Mouse (Mus musculus) T-cell, adult 2 months (primary cell): Measurements from ENCODE around the gene Stk16.

Experiments used
- DNase-seq: peaks from one replicate; pipeline ENCODE4 v3.0.0; 2022; ENCODE audit warnings: low spot score

The Stk16 gene

DNA sequence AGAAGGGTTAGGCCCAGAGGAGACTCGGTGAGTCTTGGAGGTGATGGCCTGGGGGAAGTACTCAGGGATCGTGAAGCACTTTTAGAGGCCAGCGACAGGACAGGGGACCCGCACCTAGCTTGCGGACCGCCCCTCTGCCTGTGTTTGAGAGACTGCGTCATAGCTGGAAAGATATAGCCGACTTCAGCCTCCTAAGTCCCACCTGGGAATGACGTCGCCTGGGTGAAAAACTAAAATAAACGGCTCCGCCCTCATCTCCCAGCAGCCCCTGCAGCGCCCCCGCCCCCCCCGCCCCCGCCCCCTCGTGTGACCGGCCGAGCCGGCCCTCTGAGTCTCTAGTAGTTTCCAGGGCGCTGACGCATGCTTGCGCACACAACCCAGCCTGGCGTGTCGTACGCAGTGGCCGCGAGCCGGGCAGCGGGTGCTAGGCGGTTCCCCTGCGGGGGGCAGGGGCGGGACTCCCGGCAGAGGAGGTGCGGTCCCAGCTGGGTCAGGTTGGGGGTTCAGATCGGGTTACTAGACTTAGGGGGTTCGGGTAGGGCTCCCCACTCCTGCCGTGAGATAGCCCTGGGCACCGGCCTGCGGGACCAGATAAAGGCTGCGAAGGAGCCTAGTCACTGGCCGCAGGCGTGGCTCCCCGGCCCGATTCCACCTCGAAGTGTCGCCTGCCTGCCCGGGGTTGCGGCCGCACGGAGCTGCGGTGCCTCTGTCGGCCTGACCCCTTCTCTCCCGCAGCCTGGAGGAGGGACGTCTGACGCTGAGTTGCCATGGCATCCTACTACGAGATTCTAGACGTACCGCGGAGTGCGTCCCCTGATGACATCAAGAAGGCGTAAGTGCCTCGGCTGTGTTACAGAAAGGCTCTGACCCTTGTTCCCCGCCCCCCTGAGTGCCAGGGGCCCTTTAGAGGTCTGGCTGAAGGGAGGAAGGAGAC, 25.7 kb downstream of the Stk16 start, which contains the start of gene Dnajb2:
Dnajb2 (plus strand) TSS at position 290 of the 934 bp plus-strand sequence.
- DNase-seq, result peak; percentile 88

- DNase-seq, result no peak
Measured at GRCm38 (mm10) chr1:75239591-75239990, 29.0 kb downstream of the Stk16 start.

- DNase-seq, result no peak
Measured at GRCm38 (mm10) chr1:75243411-75243810, 32.8 kb downstream of the Stk16 start.

GRCm38 (mm10) chr1:75244175-75244826, 33.7 kb downstream of the Stk16 start:
- no peak for DNase-seq

DNA sequence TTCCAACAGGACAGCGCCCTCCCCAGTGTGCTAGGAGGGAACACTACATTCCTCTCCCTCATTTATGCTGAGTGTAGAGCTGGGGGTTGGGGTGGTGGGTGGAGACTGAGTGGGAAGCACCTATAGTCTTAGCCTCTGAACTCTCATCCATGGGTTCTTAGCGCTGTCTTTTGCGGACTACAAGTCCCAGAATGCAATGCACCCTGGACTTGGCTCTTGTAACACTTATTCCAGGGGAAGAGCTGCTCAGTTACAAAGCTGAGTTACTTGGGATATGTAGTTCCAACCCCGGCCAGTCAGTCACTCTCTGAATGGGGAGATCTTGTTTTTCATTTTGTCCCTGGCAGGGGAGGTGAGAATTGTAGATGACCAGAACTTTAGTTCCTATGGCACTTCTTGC, 34.2 kb downstream of the Stk16 start:
- no peak for DNase-seq

DNA sequence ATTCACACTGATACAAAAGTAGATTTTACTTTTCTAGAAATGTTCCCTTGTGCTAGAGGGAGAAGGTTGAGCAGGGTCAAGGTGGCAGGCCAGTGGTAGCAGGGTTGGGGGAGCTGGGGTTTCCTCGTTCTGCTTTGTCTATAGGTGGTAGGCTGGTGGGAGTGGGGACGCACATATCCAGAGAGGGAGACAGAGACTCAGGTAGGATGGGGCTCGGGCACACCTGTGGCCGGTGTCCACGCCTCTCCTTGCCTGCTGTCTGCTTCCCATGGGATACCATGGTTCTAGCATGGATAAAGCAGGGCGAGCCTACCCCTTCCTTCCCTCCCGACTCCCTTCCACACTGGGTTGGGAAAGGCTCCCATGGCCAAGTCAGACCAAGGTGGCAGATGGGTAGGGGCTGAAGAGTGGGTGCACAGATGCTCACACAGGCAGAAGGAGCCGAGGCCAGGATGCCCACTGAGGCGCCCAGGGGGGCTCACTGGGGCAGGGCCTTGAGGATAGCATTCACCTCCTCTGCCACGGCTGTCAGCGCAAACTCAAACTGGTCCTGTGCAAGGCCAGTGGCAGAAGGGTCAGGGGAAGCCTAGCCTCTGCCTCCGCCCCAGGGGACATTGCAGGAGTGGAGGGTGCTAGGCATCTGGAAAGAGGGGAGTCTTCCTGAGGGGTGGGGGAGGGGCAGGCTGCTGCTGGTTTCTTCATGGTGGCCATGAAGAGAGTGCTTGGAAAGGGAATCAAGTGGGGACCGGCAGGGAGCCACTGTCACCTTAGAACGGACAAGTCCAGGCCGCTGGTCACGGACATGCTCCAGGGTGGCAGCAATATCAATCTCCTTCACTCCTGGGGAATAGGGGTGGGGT, 36.7 kb downstream of the Stk16 start:
- no peak for DNase-seq

DNA sequence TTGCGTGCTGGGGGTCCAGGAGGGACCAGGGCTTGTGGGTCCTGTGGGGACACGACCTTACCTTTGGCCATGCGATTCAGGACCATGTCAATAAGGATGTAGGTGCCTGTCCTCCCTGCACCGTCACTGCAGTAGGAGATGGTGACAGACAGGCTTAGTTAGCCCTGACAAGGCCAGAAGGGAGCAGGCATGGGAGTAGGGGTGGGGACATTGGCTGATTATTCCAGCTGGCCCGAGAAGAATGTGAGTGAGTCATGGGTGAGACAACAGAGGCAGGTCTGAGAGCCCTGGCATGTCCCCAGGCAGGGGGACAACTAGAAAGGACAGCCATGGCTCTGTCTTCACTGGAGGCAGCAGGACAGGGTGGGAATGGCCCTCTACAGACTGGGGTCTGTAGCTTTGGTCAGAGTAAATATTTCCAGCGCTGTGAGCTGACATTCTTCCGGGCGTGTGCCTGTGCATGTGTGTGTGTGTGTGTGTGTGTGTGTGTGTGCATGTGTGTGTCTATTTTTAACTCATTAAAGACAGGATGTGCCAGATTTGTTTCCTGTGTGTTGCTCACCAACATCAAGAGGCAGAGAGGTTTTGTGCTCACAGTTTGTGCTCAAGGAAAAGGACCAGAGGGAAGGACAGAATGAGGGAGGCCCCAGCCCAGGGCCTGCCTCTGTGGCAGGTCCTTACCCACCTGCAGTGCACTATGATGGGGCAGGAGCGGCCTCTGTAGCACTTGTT, 37.6 kb downstream of the Stk16 start:
- peak; percentile 34 for DNase-seq

- no peak for DNase-seq
Measured at GRCm38 (mm10) chr1:75250498-75250897, 39.9 kb downstream of the Stk16 start.

DNA sequence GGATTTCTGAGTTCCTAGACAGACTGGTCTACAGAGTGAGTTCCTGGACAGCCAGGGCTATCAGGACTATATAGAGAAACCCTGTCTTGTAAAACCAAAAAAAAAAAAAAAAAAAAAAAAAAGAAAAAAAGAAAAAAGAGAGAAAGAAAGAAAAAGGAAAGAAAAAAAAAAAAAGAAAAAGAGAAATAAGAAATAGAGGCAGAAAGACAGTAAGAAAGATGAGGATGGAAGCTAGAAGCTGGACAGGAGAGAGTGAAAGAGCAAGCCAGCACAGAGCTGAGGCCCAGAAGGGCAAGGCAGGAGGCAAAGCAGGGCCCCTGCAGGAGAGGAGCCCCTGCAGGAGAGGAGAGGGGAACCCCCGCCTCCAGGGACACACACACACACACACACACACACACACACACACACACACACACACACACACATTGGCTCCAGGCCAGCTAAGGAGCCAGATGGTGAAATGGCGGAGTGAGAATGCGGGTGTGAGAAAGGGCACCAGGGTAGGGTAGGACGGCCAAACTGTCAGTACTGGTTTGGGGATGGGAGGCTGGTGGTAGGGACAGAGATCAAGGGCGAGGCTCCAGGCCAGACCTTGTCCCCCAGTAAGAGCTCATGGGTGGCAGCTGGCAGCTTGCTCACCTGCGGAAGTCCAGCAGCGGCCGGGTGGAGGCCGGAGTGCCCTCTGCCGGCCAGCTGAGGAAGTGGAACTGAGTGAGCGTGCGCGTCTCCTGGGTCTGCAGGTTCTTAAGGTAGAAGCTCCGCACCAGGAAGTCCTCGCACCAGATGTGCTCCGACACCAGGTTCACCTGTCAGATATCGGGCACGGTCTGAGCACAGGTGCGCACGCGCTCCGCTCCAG, 40.7 kb downstream of the Stk16 start:
- peak; percentile 88 for DNase-seq

DNA sequence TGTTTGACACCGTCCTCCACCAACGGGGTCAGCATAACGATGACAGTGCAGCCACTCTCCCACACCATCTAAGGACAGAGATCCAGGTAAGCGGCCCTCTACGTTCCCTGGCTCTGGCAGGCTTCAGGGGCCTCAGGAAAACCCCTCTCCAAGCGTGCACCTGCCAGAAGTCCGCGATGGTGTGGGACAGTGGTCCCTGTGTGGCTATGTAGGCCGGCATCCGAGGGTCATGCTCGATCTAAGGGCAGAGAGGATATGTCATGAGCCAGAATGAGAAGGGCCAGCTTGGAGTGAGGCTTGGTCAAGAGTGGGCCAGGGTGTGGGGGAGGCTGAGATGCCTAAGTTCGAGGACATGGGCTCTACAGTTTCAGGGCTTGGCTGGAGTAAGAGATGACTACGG, 41.7 kb downstream of the Stk16 start:
- DNase-seq, result no peak

DNA sequence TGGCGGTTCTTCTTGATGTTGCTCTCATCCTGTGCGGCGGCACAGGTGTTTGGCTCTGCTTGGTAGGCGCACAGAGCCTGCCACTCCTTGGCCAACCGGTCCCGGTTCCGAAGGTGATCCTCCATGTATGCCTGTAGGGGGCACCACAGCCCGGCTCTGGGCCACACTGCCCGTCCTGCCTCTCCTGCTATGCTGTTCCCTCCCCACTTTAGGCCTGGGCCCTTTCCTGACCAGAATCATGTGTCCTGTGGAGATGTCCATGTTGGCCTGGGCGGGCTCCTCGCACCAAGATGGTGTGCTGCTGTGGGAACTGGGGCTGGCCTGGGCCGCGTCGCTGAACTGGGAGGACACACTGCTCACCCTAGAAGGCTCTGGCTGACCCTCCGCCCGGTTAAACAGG, 42.4 kb downstream of the Stk16 start:
- no peak for DNase-seq

DNA sequence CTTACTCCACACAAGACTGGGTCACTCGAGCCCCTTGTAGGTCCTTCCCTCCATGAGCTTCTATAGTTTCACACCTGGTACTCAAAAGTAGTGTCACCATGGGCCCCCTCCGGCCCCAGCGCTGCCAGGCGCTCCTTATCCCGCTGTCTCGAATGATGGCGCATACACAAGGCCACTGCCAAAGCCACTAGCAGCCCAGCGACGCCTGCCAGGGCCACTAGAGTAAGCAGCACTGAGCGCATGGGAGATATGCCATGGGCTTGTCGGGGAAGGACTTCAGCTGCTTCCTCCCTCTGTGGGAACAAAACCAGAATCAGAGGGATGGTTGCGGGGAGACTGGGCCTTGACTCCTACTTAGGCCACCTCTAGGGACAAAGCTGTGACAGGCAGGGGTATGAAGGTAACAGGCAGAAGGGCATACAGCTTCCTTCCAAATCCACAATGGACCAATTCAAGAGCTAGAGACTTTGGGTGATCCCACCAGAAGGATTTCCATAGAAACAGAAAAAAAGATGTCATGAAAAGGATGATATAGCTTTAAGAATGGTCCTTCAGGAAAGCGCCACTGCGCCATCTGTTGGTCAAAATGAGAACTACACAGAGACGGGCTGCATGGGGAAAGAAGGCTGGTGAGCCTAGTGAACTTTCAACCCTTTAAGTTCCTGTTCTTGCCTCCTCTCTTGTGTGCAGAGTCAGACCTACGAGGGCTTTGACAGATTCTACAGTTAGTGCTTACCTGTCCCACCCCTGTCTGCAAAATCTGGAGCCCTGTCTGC, 43.4 kb downstream of the Stk16 start:
- DNase-seq, result peak; percentile 75

DNA sequence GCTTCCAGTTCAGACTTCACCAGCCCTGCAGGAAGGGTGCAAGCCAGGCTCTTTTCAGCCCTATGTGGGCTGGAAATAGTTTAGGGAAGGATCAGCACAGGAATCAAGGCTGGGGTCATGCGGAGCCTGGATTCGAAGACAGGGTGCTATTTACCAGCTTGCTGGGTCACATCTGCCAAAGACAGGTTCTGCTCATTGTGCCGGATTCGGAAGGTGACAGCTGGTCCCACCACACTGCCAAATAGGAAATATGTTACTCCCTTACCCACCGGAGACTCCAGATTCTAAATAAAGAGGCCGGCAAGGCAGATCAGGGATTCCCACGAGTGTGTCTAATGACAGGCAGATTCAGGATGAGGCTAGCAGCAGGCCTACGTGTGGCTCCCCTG, 44.0 kb downstream of the Stk16 start:
- no peak for DNase-seq

- no peak for DNase-seq
Measured at GRCm38 (mm10) chr1:75255516-75256046, 44.9 kb downstream of the Stk16 start.

DNA sequence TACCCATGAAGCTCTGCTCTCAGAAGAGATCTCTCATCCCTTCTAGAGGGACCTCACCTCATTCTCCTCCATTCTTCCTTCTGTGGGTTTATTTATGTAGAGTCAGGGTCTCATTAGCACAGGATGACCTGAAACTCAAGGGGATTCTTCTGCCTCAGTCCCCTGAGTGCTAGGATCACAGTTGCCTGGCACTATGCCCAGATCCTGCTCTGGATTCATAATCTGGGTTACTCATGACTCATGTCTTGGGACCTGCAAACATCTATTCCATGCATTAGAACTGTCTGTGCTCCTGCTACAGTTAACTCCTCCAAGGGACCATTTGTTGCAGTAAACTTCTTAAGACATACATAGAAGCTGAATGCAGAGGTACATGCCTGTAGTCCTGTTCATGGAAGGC, 50.6 kb downstream of the Stk16 start:
- DNase-seq, result no peak

DNA sequence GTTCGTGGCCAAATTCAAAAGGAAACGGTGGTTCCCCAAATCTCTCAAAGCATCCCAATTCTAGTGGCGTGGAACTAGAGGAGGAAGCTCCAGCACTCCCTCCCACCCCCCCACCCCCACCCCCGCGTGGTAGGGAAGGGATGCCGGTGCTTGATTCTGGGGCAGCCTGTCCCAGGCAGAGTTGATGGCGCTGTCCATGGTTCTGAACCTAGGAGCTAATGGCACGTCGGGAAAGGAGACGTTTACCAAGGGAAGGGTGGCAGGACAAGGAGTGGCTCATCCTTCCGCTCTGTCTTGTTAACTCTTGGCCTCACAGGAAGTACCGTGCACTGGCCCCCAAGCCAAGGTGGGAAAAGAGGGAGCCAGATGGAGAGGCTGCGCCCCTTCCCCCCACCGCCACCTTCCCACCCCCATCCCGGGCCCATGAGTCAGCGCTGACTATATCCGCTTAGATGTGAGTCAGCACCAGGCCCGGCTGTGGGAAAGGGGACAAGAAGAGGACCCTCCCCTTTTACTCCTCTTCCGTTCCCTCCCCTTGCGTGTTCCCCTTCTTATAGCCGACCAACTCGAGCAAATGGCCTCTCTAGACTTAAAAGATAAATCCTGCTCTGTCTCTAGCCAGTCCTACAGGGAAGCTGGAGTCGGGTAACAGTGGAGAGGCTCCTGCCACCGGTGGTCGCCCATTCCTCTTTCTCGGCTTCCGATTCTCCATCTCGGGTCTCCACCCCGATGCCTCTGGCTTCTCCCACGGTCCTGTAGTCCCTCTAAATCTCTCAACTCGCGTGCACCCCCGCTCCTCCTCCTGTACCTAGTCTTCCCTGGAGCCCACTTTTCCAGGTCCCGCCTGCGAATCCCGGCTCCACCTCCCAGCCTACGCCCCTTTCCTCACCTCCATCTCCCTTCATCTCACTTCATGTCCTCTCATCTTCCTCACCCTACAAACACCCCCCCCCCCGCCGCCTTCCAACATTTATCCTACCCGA, 52.6 kb downstream of the Stk16 start:
- DNase-seq, result no peak

GRCm38 (mm10) chr1:75264091-75264880, 53.6 kb downstream of the Stk16 start, which contains the start of gene Ptprn:
TSS of gene Ptprn (minus strand) at chr1:75264502.
- DNase-seq, result no peak
